Mouse (Mus musculus): ENCODE measurements around the gene Ror1. TPM values are rescaled to one million over a fixed set of nuclear protein-coding genes. Genes with fewer than 3 reads are reported as not detected.

The Ror1 gene
- polyA plus RNA-seq, 1 experiment from 2014 or later: 15.8 TPM

DNA sequence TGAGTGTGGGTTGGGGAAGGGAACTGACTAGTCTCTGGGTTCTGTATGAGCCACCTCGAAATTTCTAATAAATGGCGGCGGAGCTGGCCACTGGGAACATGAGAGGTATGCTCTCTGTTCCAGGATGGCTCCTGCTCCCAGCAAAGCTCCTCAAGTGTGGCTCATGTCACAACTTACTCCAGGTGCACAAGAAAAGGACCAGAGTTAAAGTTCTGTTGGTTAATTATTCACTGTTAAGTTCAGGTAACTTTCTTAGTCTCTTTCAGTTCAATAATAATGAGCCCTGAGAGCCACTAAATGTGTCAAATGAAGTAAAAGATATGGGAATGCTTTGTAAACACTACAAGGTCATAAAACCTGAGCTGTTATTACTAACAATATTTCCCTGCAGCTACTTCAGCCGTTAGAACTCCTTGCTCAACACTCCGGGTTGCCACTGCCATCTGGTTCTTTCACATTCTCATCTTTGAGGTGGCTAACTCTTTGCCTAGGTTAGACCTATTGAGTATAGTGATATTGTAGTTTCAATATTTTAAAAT is 100.7 kb downstream of the Ror1 start:
- Histone ChIP-seq H3K4me1 (peaks cover 18% of the 10 kb centered on the region; the same call in 1 of the 2 replicates), H3K9ac (no peak overlapping the region), H3K36me3 (no peaks in the 10 kb centered on the region), H3K4me2 (no peak overlapping the region), H3K27ac (no peak overlapping the region), H3K27me3 (no peaks in the 10 kb centered on the region), H3K4me3 (no peak overlapping the region), H3K9me3 (no peaks in the 10 kb centered on the region)
- ATAC-seq (ENCODE audit: borderline replicate concordance, extremely low read depth, low FRiP score, low TSS enrichment): no peak
- WGBS: 61% methylated on average over 5 of the region's 5 CpGs

DNA sequence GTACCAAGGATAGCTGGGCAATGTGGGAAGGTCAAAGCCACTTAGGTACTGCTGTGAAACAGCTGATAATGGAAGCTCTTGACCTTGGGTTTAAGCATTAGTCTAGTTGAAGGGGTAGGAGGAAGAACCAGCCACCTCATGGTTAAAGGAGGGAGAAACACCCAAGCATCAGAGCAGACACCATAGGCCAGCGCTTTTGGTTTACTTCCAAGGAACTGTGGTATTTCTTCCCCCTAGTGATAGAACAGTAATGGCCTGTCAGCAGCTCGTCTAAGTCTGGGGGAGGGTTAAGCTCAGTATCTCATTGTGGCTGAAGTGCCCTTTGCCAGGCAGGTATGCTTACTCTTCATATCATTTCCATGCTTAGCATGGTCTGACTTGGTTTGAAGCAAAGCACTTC is 102.7 kb downstream of the Ror1 start:
- Histone ChIP-seq H3K36me3 (no peaks in the 10 kb centered on the region), H3K4me2 (no peak overlapping the region), H3K9ac (no peak overlapping the region), H3K4me1 (peaks cover 23% of the 10 kb centered on the region; the same call in 1 of the 2 replicates), H3K27me3 (no peaks in the 10 kb centered on the region), H3K9me3 (no peaks in the 10 kb centered on the region), H3K27ac (no peak overlapping the region), H3K4me3 (no peak overlapping the region)
- no peak for ATAC-seq (ENCODE audit: borderline replicate concordance, extremely low read depth, low FRiP score, low TSS enrichment)
- WGBS: 29% methylated on average over 2 of the region's 2 CpGs

DNA sequence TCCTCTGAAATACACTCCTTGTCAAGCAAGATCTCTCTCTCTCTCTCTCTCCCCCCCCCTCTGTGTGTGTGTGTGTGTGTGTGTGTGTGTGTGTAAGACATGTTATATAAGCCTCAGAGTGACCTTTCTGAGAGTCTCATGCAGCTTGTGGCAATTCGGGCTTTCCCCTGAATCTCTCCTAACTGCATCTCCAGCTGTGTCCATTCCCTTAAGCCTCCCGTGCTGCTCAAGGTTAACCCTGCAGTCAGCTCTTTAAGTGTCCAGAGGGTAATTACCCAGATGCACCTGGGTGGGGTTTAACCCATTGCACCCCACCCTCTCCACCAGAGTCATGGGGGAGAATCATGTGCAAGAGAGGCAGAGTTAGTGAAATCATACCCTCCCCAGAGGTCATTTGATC is 105.7 kb downstream of the Ror1 start:
- Histone ChIP-seq H3K36me3 (no peaks in the 10 kb centered on the region), H3K4me1 (0 out of 2 replicates have a peak, but pooled peaks cover 17% of the 10 kb centered on the region), H3K27ac (no peak overlapping the region), H3K4me3 (no peak overlapping the region), H3K9me3 (no peaks in the 10 kb centered on the region), H3K9ac (no peak overlapping the region), H3K4me2 (no peak overlapping the region), H3K27me3 (no peaks in the 10 kb centered on the region)
- no peak for ATAC-seq (ENCODE audit: borderline replicate concordance, extremely low read depth, low FRiP score, low TSS enrichment)
- WGBS: 57% methylated on average over 2 of the region's 2 CpGs

DNA sequence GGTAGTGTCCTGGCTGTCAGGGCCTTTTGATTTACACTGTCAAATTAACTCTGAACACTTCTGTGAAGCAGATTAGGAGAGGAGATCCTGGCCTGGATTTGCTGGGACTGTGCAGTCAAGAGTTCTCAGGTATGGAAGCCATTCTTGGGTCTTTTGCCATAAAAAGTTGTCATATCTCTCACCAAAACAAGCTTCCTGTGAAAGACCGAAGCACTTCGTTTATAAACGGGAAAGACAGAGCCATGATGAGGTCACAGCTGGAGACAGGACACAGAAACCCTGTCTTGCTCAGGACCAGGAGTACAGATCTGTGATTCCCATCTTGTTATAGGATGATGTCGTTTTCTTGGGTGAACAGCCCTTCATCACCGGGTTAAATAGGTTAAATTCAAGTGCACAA is 107.5 kb downstream of the Ror1 start:
- no peaks in the 10 kb centered on the region for H3K9me3 ChIP-seq
- no peak overlapping the region for H3K9ac ChIP-seq
- peaks cover 20% of the 10 kb centered on the region; the same call in 1 of the 2 replicates for H3K4me1 ChIP-seq
- H3K27me3 ChIP-seq: no peaks in the 10 kb centered on the region
- 39% methylated on average over 5 of the region's 5 CpGs for WGBS
- no peak overlapping the region for H3K27ac ChIP-seq
- ATAC-seq (ENCODE audit: borderline replicate concordance, extremely low read depth, low FRiP score, low TSS enrichment): no peak
- no peaks in the 10 kb centered on the region for H3K36me3 ChIP-seq
- no peak overlapping the region for H3K4me3 ChIP-seq
- H3K4me2 ChIP-seq: no peak overlapping the region

DNA sequence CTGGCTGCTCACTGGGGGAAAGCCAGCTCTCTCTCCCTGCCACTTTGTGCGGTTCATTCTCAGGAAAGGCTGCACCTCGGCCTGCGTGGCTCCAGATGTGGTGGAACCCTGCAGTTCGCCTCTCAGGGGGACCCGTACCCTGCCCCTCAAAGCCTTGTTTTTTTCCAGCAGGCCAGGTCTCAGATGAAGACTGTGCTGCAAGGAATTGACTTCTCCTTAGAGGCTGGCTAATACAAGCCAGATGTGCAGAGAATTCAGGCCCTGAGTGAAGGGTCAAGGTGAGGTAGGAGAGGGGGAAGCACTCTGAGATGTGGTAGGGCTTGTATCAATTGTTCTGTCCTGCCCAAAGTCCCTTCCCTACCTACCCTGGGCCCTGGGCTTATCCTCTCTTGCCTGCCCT is 108.1 kb downstream of the Ror1 start:
- WGBS: 65% methylated on average over 5 of the region's 5 CpGs
- ATAC-seq (ENCODE audit: borderline replicate concordance, extremely low read depth, low FRiP score, low TSS enrichment): no peak
- Histone ChIP-seq H3K27me3 (no peaks in the 10 kb centered on the region), H3K4me3 (no peak overlapping the region), H3K4me2 (no peak overlapping the region), H3K36me3 (no peaks in the 10 kb centered on the region), H3K4me1 (peaks cover 19% of the 10 kb centered on the region), H3K9ac (no peak overlapping the region), H3K9me3 (no peaks in the 10 kb centered on the region), H3K27ac (no peak overlapping the region)

DNA sequence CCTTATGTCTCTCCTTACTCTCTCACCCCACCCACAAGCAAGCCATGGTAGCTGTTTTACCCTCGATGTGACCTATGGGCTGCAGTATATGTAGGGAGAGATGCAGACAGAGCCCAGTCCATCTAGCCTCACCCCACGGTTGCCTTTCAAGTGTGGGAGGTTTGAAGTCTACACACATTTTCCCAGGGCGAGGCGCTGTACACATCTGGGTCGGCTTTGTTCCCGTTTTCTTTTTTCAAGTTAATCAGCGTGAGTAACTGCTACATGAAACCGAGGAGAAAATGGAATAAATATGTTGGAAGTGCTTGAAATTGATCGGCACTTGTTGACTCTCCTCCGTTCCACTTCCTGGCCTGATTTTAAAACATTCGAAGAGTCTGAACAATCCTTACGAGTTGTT is 108.8 kb downstream of the Ror1 start:
- no peak overlapping the region for H3K4me3 ChIP-seq
- H3K9me3 ChIP-seq: no peaks in the 10 kb centered on the region
- no peak overlapping the region for H3K4me2 ChIP-seq
- H3K36me3 ChIP-seq: no peaks in the 10 kb centered on the region
- H3K9ac ChIP-seq: no peak overlapping the region
- peaks cover 21% of the 10 kb centered on the region for H3K4me1 ChIP-seq
- H3K27ac ChIP-seq: no peak overlapping the region
- WGBS: 47% methylated on average over 12 of the region's 12 CpGs
- H3K27me3 ChIP-seq: no peaks in the 10 kb centered on the region
- ATAC-seq (ENCODE audit: borderline replicate concordance, extremely low read depth, low FRiP score, low TSS enrichment): no peak

DNA sequence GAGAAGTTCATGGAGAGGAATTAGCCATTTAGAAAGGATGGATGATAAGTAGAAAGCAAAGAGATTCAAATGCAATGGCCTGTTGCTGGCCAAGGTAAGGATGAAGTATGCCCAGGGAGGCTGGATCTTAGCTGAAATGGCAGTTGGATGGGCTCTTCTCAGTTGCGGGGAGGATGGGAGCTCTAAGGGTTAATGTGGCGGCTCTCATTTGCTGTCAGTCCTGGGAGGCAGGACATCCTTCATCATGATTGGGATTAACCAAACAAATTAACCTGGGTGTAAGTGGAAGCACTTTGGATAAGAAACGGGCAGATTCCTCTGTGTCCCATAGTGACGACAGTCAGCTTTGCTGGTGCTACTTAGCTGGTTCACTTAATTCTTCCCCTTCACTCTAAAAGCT is 112.5 kb downstream of the Ror1 start:
- 54% methylated on average over 4 of the region's 4 CpGs for WGBS
- no peak overlapping the region for H3K27ac ChIP-seq

DNA sequence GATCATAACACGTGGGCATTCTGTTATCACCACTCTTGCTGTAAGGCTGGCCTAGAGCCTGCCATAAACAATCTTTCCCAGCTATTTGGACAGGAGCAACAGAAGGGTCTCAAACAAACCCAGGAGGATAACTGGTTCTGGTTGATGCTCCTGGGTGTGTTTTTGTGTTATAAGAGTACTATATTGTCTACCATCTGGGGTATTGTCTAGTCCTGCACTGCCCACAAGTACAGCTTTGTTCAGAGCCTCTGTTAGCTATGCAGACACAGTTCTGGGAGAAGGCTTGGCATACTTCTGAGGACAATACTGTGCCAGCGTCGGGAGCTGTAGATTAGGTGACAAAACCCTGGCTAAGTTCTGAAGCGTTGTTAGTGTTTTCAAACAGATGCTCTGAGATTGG is 113.5 kb downstream of the Ror1 start:
- Histone ChIP-seq H3K9ac (no peak overlapping the region), H3K4me1 (peaks cover 24% of the 10 kb centered on the region), H3K27ac (no peak overlapping the region), H3K27me3 (no peaks in the 10 kb centered on the region), H3K4me3 (no peak overlapping the region), H3K9me3 (no peaks in the 10 kb centered on the region), H3K36me3 (no peaks in the 10 kb centered on the region), H3K4me2 (no peak overlapping the region)
- WGBS: 49% methylated on average over 4 of the region's 4 CpGs
- ATAC-seq (ENCODE audit: borderline replicate concordance, extremely low read depth, low FRiP score, low TSS enrichment): no peak

More for the DNA sequence above, 112.5 kb downstream of the Ror1 start:
- Histone ChIP-seq H3K9me3 (no peaks in the 10 kb centered on the region), H3K4me3 (no peak overlapping the region), H3K4me1 (peaks cover 28% of the 10 kb centered on the region), H3K9ac (no peak overlapping the region), H3K27me3 (no peaks in the 10 kb centered on the region), H3K4me2 (no peak overlapping the region), H3K36me3 (no peaks in the 10 kb centered on the region)
- ATAC-seq (ENCODE audit: borderline replicate concordance, extremely low read depth, low FRiP score, low TSS enrichment): no peak

DNA sequence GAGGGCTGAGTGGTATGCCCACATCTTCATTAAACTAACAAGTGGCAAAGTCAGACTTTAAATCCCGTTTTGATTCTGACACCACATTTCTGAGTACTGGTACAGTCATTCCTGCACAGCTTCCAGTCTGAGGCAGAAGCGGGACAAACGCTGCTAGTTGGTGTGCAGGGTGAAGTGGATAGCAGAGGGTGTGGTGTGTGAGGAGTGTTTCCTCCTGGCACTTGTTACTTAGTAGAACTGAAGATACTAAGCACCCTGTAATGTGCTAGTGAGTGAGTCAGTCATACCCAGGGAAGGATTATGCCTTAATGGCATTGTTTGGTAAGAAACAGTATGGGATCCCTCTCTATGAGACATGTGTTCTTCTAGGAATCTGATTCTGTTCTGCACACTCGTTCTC is 115.7 kb downstream of the Ror1 start:
- H3K4me2 ChIP-seq: no peak overlapping the region
- no peak overlapping the region for H3K4me3 ChIP-seq
- no peaks in the 10 kb centered on the region for H3K9me3 ChIP-seq
- WGBS: 47% methylated on average over 4 of the region's 4 CpGs
- H3K9ac ChIP-seq: no peak overlapping the region
- H3K27me3 ChIP-seq: no peaks in the 10 kb centered on the region
- ATAC-seq (ENCODE audit: borderline replicate concordance, extremely low read depth, low FRiP score, low TSS enrichment): no peak
- peaks cover 43% of the 10 kb centered on the region for H3K4me1 ChIP-seq
- H3K27ac ChIP-seq: peak overlapping the region; percentile 57
- no peaks in the 10 kb centered on the region for H3K36me3 ChIP-seq

DNA sequence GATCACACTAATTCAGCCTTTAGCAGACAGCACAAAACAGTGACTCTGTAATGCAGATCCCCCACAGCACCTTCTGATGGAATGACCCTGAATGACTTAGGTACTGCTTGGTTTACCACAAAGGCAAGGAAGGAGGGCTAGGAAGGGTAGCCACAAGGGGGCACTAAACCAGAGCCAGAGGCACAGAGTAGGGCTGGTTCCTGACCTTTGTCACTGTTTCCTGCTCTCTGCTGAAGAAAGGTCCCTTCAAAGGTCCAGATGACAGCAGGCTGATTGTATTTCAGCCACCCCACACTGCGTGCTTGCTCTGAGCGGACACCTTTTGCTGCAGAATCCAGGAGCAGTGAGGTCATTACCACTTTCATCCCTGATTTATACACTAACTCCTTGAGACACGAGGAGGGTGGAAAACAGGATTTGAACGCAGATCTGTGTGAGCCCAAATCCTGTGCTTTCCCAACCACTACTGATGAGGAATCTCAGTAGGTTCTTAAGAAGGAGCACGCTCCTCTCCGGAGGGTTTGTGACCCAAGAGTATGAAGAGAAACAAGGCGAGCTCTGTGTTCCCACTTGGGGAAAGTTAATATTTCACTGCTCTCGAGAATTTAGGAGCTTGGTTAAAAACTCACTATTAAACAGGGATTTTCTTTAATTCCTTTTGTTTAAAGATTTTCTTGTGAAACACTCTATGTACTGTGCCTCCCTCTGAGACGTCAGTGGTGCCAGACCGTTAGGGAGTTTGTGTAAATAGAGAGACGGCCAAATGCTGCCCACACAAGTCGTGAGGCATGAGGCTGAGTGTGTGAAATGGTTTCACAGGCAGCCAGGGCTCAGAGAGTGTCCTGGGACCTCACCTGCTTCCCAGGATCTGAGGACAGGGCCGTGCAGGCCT is 119.0 kb downstream of the Ror1 start:
- Histone ChIP-seq H3K4me3 (no peak overlapping the region), H3K27ac (peak overlapping the region; percentile 85), H3K4me1 (peaks cover 65% of the 10 kb centered on the region), H3K4me2 (no peak overlapping the region), H3K27me3 (no peaks in the 10 kb centered on the region), H3K9me3 (no peaks in the 10 kb centered on the region), H3K9ac (no peak overlapping the region), H3K36me3 (no peaks in the 10 kb centered on the region)
- WGBS: 35% methylated on average over 13 of the region's 13 CpGs
- ATAC-seq (ENCODE audit: borderline replicate concordance, extremely low read depth, low FRiP score, low TSS enrichment): peak; percentile 56; the same call in 1 of the 2 replicates

DNA sequence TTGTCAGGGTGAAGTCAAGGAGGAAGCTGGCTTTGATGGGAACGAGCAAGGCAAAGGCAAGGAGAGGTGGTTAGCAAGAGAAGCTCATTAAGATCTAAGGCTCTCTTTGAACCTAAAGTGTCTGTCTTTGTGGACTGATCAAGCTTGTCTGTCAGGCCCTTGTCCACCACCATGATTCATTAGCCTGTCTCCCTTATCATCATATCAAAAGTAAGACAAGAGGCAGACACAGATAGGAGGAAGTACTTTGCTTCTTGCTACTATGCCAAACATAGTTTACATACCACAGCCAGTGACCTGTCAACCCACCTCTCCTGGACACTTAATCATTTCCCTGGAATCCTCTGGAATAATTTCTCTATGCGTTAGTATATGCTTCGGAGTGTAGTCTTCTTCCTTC is 121.0 kb downstream of the Ror1 start:
- 17% methylated on average over 3 of the region's 3 CpGs for WGBS
- no peak overlapping the region for H3K4me2 ChIP-seq
- H3K4me1 ChIP-seq: peaks cover 60% of the 10 kb centered on the region
- no peaks in the 10 kb centered on the region for H3K9me3 ChIP-seq
- H3K4me3 ChIP-seq: no peak overlapping the region
- no peaks in the 10 kb centered on the region for H3K27me3 ChIP-seq
- H3K27ac ChIP-seq: 0 out of 2 replicates have a peak overlapping the region, but pooled peaks have one; percentile 31
- no peaks in the 10 kb centered on the region for H3K36me3 ChIP-seq
- no peak for ATAC-seq (ENCODE audit: borderline replicate concordance, extremely low read depth, low FRiP score, low TSS enrichment)
- no peak overlapping the region for H3K9ac ChIP-seq

DNA sequence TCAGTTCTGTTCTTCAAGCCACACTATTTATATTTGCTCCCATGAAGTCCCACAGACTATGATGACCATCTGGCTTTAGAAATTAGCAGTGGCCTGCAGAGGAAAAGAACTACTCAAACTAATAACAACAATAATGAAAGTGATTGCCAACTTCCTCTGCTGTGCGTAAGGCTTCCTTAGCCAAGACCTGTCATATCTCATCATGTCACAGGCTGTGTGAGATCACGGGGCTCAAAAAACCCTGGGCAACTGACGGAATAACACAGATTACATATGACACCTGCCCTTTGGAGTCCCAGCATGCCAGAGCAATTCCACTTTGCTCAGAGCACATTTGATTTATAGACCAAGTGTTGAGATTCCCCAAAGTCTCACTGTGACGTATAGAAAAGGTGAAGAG is 123.4 kb downstream of the Ror1 start:
- H3K27ac ChIP-seq: no peak overlapping the region
- H3K36me3 ChIP-seq: no peaks in the 10 kb centered on the region
- no peak overlapping the region for H3K4me2 ChIP-seq
- peaks cover 76% of the 10 kb centered on the region for H3K4me1 ChIP-seq
- peak; percentile 53; the same call in 1 of the 2 replicates for ATAC-seq (ENCODE audit: borderline replicate concordance, extremely low read depth, low FRiP score, low TSS enrichment)
- no peak overlapping the region for H3K4me3 ChIP-seq
- no peaks in the 10 kb centered on the region for H3K9me3 ChIP-seq
- H3K9ac ChIP-seq: no peak overlapping the region
- no peaks in the 10 kb centered on the region for H3K27me3 ChIP-seq
- WGBS: 36% methylated on average over 4 of the region's 4 CpGs
